Mouse (Mus musculus): Measurements from ENCODE around the gene Xrcc5. TPM values are rescaled to one million over a fixed set of nuclear protein-coding genes. Genes with fewer than 3 reads are reported as not detected.

Gene Xrcc5
- total and polyA plus RNA-seq, 3 experiments = 53.4 to 83.5 (median 60.3) TPM

GRCm38 (mm10) chr1:72309744-72310424 lies 2.7 kb downstream of the Xrcc5 start:
- no peaks in the 10 kb centered on the region for H3K79me2 ChIP-seq (replicated peaks; ENCODE audit: control insufficient read depth, extremely low read depth, insufficient read depth, poor library complexity, severe bottlenecking)
- no peaks in the 10 kb centered on the region for H3K9me3 ChIP-seq (replicated peaks; ENCODE audit: low read length)
- no peak overlapping the region for H3K27ac ChIP-seq (ENCODE audit: insufficient read depth, low read depth)
- dilution Hi-C loops (cut with MboI; ENCODE audit: extremely low pct_ligation_motif_present, extremely low pct_unique_long_range_greater_than_20kb, low sequenced_read_pairs) (no loop called here), in situ Hi-C loops (cut with MboI; ENCODE audit: low pct_ligation_motif_present, low pct_unique_long_range_greater_than_20kb, low sequenced_read_pairs) (loop anchor here (10.0 kb wide), 2 partner anchors 275 to 535 kb away; partner anchors contain the start of gene Smarcal1)
- H3K27me3 ChIP-seq (replicated peaks) = no peaks in the 10 kb centered on the region
- DNase-seq (ENCODE audit: extremely low read depth) = no peak
- peaks cover 6 to 29% of the 10 kb centered on the region in 2 experiments; a peak in 3 of 4 replicates for H3K4me1 ChIP-seq (ENCODE audit: control insufficient read depth in 1 of 2, insufficient read depth in 2 of 2)
- no peak overlapping the region for H3K9ac ChIP-seq (ENCODE audit: insufficient read depth, low read depth)
- H3K4me3 ChIP-seq (replicated peaks in 1 of 3; ENCODE audit: low read depth in 2 of 3, low read length in 2 of 3, poor library complexity in 1 of 3) = no peak overlapping the region
- H3K4me2 ChIP-seq (ENCODE audit: insufficient read depth, low read depth, poor library complexity, severe bottlenecking) = no peak overlapping the region
- peaks cover 14 to 49% of the 10 kb centered on the region in 2 experiments for H3K36me3 ChIP-seq (replicated peaks in 1 of 2; ENCODE audit: control insufficient read depth in 1 of 2, insufficient read depth in 1 of 2, low read length in 1 of 2)
- TF ChIP-seq ZC3H11A (IDR thresholded peaks at IDR 0.05; ENCODE audit: low read depth, low read length) (no peak), CTCF (conservative IDR thresholded peaks at IDR 0.05 in 1 of 2, IDR thresholded peaks at IDR 0.05 in 1 of 2; ENCODE audit: low read depth in 2 of 2, low read length in 2 of 2) (no peak), BHLHE40 (IDR thresholded peaks at IDR 0.05; ENCODE audit: low read depth, low read length) (no peak), ETS1 (conservative IDR thresholded peaks at IDR 0.05; ENCODE audit: low read depth, low read length) (peak; percentile 34; the same call in 1 of the 2 replicates), KAT2A (IDR thresholded peaks at IDR 0.05; ENCODE audit: insufficient replicate concordance, low read length) (no peak), PAX5 (IDR thresholded peaks at IDR 0.05; ENCODE audit: low read length) (no peak), ZNF384 (IDR thresholded peaks at IDR 0.05; ENCODE audit: low read depth, low read length) (no peak)

DNA sequence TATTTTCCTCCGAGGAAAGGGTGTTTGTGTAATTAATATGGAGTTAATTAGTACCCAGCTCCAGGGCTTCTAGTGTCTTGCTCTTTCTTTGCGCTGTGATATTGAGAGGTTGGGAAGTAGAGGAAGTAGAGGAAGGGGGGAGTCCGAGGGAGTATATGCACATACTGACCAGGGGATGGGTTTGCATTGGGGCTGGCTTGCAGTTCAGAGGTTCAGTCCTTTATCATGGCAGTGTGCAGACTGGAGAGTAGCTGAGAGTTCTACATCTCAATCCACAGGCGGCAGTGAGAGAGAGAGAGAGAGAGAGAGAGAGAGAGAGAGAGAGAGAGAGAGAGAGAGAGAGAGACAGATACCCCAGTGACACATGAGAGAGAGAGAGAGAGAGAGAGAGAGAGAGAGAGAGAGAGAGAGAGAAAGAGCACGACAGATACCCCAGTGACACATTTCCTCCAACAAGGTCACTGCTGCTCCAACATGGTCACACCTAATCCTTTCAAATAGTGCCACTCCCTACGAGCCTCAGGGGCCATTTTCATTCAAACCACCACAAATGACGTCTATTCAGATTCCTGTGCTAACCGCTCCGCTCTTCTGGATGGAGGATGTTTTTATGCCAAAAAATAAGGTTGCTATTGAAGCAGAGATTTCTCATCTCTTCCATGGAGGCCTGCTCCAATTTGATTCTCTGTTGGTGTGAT lies 5.6 kb downstream of the Xrcc5 start:
- Histone ChIP-seq H3K79me2 (replicated peaks; ENCODE audit: control insufficient read depth, extremely low read depth, insufficient read depth, poor library complexity, severe bottlenecking) (no peaks in the 10 kb centered on the region), H3K27me3 (replicated peaks) (no peaks in the 10 kb centered on the region), H3K9ac (ENCODE audit: insufficient read depth, low read depth) (no peak overlapping the region), H3K4me3 (replicated peaks in 1 of 3; ENCODE audit: low read depth in 2 of 3, low read length in 2 of 3, poor library complexity in 1 of 3) (no peak overlapping the region), H3K36me3 (replicated peaks in 1 of 2; ENCODE audit: control insufficient read depth in 1 of 2, insufficient read depth in 1 of 2, low read length in 1 of 2) (peaks cover 29 to 75% of the 10 kb centered on the region in 2 experiments), H3K4me1 (ENCODE audit: control insufficient read depth in 1 of 2, insufficient read depth in 2 of 2) (peaks cover 6 to 37% of the 10 kb centered on the region in 2 experiments; a peak in 3 of 4 replicates), H3K4me2 (ENCODE audit: insufficient read depth, low read depth, poor library complexity, severe bottlenecking) (no peak overlapping the region), H3K27ac (ENCODE audit: insufficient read depth, low read depth) (no peak overlapping the region), H3K9me3 (replicated peaks; ENCODE audit: low read length) (no peaks in the 10 kb centered on the region)
- dilution Hi-C loops (cut with MboI; ENCODE audit: extremely low pct_ligation_motif_present, extremely low pct_unique_long_range_greater_than_20kb, low sequenced_read_pairs) (no loop called here), in situ Hi-C loops (cut with MboI; ENCODE audit: low pct_ligation_motif_present, low pct_unique_long_range_greater_than_20kb, low sequenced_read_pairs) (loop anchor here (10.0 kb wide), 1 partner anchor 272 kb away; the partner anchor contains the start of gene Smarcal1)
- no peak for DNase-seq (ENCODE audit: extremely low read depth)
- no peak for TF ChIP-seq PAX5 (IDR thresholded peaks at IDR 0.05; ENCODE audit: low read length)
- TF ChIP-seq ZMIZ1 (IDR thresholded peaks at IDR 0.05; ENCODE audit: low read depth, low read length) = no peak

DNA sequence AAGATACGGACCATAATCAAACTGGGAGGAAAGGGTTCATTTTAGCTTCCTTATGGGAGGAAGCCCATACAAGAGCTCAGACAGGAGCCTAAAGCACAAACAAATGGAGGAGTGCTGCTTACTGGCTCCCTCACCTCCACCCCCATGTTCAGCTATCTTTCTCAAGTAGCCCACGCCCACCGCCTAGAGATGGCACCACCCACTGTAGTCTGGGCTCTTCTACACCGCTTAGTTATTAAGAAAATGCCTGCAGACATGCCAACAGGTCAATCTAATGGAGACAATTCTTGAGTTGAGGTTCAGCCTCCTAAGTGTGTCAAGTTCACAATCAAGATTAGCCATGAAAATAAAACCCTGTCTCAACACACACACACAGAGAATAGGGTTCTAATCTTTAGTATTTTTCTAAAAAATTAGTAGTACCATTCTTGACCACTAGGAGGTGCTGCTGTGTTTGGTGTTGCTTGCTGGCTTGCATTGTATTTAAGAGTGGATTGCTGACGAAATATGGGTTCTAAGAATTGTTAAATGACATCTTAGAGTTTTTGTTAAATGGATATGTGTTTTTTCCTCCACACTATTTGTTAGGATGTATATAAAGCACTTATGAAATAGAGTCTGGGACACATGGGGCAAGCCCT lies 6.3 kb downstream of the Xrcc5 start:
- Histone ChIP-seq H3K9ac (ENCODE audit: insufficient read depth, low read depth) (no peak overlapping the region), H3K4me1 (ENCODE audit: control insufficient read depth in 1 of 2, insufficient read depth in 2 of 2) (peaks cover 6 to 37% of the 10 kb centered on the region in 2 experiments; a peak in 3 of 4 replicates), H3K27ac (ENCODE audit: insufficient read depth, low read depth) (no peak overlapping the region), H3K36me3 (replicated peaks in 1 of 2; ENCODE audit: control insufficient read depth in 1 of 2, insufficient read depth in 1 of 2, low read length in 1 of 2) (peaks cover 34 to 82% of the 10 kb centered on the region in 2 experiments), H3K9me3 (replicated peaks; ENCODE audit: low read length) (no peaks in the 10 kb centered on the region), H3K27me3 (replicated peaks) (no peaks in the 10 kb centered on the region), H3K4me3 (replicated peaks in 1 of 3; ENCODE audit: low read depth in 2 of 3, low read length in 2 of 3, poor library complexity in 1 of 3) (no peak overlapping the region), H3K79me2 (replicated peaks; ENCODE audit: control insufficient read depth, extremely low read depth, insufficient read depth, poor library complexity, severe bottlenecking) (no peaks in the 10 kb centered on the region), H3K4me2 (ENCODE audit: insufficient read depth, low read depth, poor library complexity, severe bottlenecking) (no peak overlapping the region)
- TF ChIP-seq ZNF384 (IDR thresholded peaks at IDR 0.05; ENCODE audit: low read depth, low read length) = no peak
- peak; percentile 84 for TF ChIP-seq RAD21 (IDR thresholded peaks at IDR 0.05; ENCODE audit: low read depth, low read length)
- TF ChIP-seq CTCF (conservative IDR thresholded peaks at IDR 0.05 in 1 of 2, IDR thresholded peaks at IDR 0.05 in 1 of 2; ENCODE audit: low read depth in 2 of 2, low read length in 2 of 2) = peak; percentile 71 to 78
- no peak for TF ChIP-seq ETS1 (conservative IDR thresholded peaks at IDR 0.05; ENCODE audit: low read depth, low read length)
- TF ChIP-seq SMC3 (IDR thresholded peaks at IDR 0.05; ENCODE audit: low read depth, low read length) = peak; percentile 53
- no peak for TF ChIP-seq SIN3A (IDR thresholded peaks at IDR 0.05; ENCODE audit: low read length)
- TF ChIP-seq ZMIZ1 (IDR thresholded peaks at IDR 0.05; ENCODE audit: low read depth, low read length) = no peak
- TF ChIP-seq BHLHE40 (IDR thresholded peaks at IDR 0.05; ENCODE audit: low read depth, low read length) = no peak
- TF ChIP-seq MAFK (IDR thresholded peaks at IDR 0.05; ENCODE audit: insufficient replicate concordance, low read length) = no peak
- in situ Hi-C loops (cut with MboI; ENCODE audit: low pct_ligation_motif_present, low pct_unique_long_range_greater_than_20kb, low sequenced_read_pairs) = loop anchor here (10.0 kb wide), 1 partner anchor 271 kb away; the partner anchor contains the start of gene Smarcal1
- dilution Hi-C loops (cut with MboI; ENCODE audit: extremely low pct_ligation_motif_present, extremely low pct_unique_long_range_greater_than_20kb, low sequenced_read_pairs) = no loop called here
- DNase-seq (ENCODE audit: extremely low read depth) = peak; percentile 48
